Mouse (Mus musculus) brain, embryonic 14.5 days (tissue): ENCODE results near the gene Mvd. TPM values are rescaled to one million over a fixed set of nuclear protein-coding genes. Genes with fewer than 3 reads are reported as not detected.

Experiments used
- DNase-seq: peaks from one replicate; pipeline ENCODE4 v3.0.0-alpha.2; 2011; ENCODE audit warnings: low read depth
- CTCF ChIP-seq: fragments of 200-500 bp; IDR thresholded peaks from 2 replicates; pipeline ENCODE4 v1.5.1; 2012; ENCODE audit warnings: inconsistent platforms, mild to moderate bottlenecking, moderate library complexity, borderline replicate concordance; ENCODE audit not compliant: insufficient read depth, insufficient read length; ENCODE audit errors: extremely low read depth
- POLR2A ChIP-seq: fragments of 200-500 bp; IDR thresholded peaks from 2 replicates; pipeline ENCODE4 v1.6.1; 2012; ENCODE audit warnings: mild to moderate bottlenecking, inconsistent platforms, borderline replicate concordance; ENCODE audit not compliant: poor library complexity, insufficient read depth, insufficient read length, severe bottlenecking; ENCODE audit errors: extremely low read depth
- polyA plus RNA-seq: library from polyadenylated mRNA; depleted of rRNA; stranded (reverse); fragments of >200 nt; gene quantifications from 2 replicates; pipeline ENCODE4 v1.2.3, GENCODE M21; 2012; rRNA removed

Mvd gene
- polyA plus RNA-seq, 1 experiment = 60.8 TPM

DNA sequence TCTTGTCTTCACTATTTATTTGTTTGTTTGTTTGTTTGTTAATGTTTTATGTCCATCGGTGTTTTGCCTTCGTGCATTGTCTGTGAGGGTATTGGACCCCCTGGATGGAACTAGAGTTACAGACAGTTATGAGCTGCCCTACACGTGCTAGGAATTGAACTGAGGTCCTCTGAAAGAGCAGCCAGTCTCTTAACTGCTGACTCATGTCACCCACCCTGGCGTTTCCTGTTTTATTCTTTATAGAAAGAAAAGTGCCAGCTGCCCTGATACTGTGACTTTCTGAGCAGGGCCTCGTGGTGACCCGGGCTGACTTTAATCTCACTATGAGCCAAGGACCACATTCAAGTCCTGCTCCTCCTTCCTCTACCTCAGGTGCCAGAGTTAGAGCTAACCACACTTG lies 27.7 kb downstream of the Mvd start:
- no peak for DNase-seq
- no peak for TF ChIP-seq POLR2A
- TF ChIP-seq CTCF = no peak

- no peak for TF ChIP-seq POLR2A
- no peak for DNase-seq
These were observed 28.9 kb downstream of the Mvd start for GRCm38 (mm10) chr8:122414311-122414710.

DNA sequence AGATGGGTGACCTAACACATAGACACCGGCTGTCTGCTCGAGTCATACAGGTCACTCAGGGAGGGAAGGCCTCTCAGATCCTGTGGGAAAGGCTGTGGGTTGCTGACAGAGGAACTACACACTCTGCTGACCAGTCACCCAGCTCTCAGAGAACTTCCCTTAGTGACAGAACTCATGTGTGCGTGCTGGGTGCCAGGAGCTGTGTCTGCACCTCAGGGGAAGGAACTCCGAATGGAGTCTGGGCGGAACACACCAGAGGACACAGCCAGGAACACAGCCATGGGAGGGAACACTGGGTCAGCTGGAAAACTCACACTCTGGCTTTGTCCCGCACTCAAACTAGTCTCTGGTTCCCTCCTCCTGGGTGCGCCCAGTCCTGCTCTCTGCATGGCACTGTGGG lies 35.5 kb downstream of the Mvd start:
- no peak for DNase-seq
- no peak for TF ChIP-seq POLR2A
- no peak for TF ChIP-seq CTCF

DNA sequence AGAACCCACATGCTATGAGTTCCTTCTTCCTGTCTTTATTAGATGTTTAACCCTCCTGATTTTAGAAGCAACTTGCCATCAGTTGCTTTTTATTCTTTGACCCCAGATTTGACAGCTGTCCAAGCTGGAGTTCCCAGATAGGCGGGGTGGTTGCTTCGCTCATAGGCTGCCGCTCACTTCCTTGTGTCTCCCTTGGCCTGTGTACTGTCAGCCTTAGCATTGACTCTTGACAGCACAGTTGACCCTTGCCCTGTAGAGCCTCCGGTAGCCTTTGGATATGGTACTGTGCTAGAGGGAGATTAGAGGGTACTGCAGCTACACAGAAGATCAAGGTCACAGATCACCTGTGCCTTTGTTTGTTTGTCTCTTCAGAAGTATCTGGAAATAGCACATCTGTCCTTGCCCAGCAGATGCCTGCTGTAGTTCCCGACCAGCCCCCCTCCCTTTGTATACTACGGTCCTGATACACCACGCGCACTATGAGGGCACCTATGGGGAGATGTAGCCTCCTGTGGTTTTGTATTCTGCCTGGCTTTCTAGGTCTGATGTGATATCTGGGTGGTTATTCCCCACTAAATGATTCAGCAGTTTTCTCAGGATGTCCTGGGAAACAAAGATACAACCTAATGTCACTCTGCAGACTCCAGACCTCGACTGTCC lies 37.9 kb downstream of the Mvd start:
- TF ChIP-seq POLR2A = no peak
- TF ChIP-seq CTCF = no peak
- DNase-seq = no peak

DNA sequence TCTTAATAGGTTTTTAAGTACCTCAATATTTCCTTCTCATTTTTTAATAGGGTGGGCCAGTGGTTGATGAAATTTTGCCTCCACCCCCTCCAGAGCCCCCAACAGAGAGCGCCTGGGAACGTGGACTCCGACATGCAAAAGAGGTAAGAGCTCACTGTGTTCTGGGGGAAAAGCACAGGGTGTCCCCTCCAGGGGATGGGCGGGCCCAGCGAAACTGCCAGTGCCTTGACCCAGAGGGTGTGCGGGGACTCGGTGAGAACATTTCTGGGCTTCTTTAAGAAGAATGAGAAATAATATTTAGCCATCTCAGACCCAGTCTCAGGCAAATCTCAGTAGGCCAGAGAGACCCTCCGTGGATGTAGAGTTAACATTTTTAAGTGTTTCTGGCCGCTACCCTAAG lies 45.0 kb downstream of the Mvd start:
- TF ChIP-seq POLR2A = no peak
- no peak for TF ChIP-seq CTCF
- no peak for DNase-seq

- no peak for TF ChIP-seq CTCF
- TF ChIP-seq POLR2A = no peak
- no peak for DNase-seq
These were observed 47.9 kb downstream of the Mvd start for GRCm38 (mm10) chr8:122395291-122395690.

- no peak for DNase-seq
- TF ChIP-seq CTCF (no peak), POLR2A (no peak)
These were observed 49.5 kb downstream of the Mvd start for GRCm38 (mm10) chr8:122393717-122394116.

- TF ChIP-seq POLR2A (no peak), CTCF (no peak)
- no peak for DNase-seq
These were observed 52.5 kb downstream of the Mvd start for GRCm38 (mm10) chr8:122390758-122391157.

GRCm38 (mm10) chr8:122389357-122389756 lies 53.9 kb downstream of the Mvd start:
- no peak for DNase-seq
- no peak for TF ChIP-seq POLR2A
- TF ChIP-seq CTCF = peak; percentile 11; the same call in 1 of the 2 replicates

Other genes starting within 250 kb of the Mvd start
- gene Zfpm1, start 161.3 kb downstream of the Mvd start, polyA plus RNA-seq = 8.1 and 16.9 TPM in 2 replicates
- gene Trhr2, start 82.7 kb downstream of the Mvd start, polyA plus RNA-seq = 0.09 and 0.10 TPM in 2 replicates
- gene Zc3h18, start 66.8 kb downstream of the Mvd start, polyA plus RNA-seq = 44.5 and 51.8 TPM in 2 replicates
- 0.92 and 0.97 TPM in 2 replicates for gene Il17c, start 21.4 kb downstream of the Mvd start, polyA plus RNA-seq
- 22.3 and 25.7 TPM in 2 replicates for gene Cyba, start 10.5 kb downstream of the Mvd start, polyA plus RNA-seq
- gene Snai3, start 17.3 kb upstream of the Mvd start, polyA plus RNA-seq = not detected in 2 replicates
- gene Rnf166, start 32.6 kb upstream of the Mvd start, polyA plus RNA-seq = 59.5 and 80.9 TPM in 2 replicates
- 58.5 and 74.9 TPM in 2 replicates for gene Ctu2, start 32.7 kb upstream of the Mvd start, polyA plus RNA-seq
- gene Piezo1, start 107.9 kb upstream of the Mvd start, polyA plus RNA-seq = 12.8 and 13.4 TPM in 2 replicates
- gene Cdt1, start 124.6 kb upstream of the Mvd start, polyA plus RNA-seq = 21.3 and 31.8 TPM in 2 replicates
- gene Aprt, start 133.5 kb upstream of the Mvd start, polyA plus RNA-seq = 103 and 126 TPM in 2 replicates
- gene Galns, start 168.0 kb upstream of the Mvd start, polyA plus RNA-seq = 5.9 and 8.2 TPM in 2 replicates
- gene Trappc2l, start 168.2 kb upstream of the Mvd start, polyA plus RNA-seq = 132 and 142 TPM in 2 replicates
- 0.07 TPM in 1 of 2 replicates, not detected in the other for gene Pabpn1l, start 179.3 kb upstream of the Mvd start, polyA plus RNA-seq